Mouse (Mus musculus) small intestine, adult 2 months (tissue): Measurements from ENCODE around the gene Tex36. TPM values are rescaled to one million over a fixed set of nuclear protein-coding genes. Genes with fewer than 3 reads are reported as not detected.
A peak's percentile ranks its signal among the peaks of the same experiment; 100 is the strongest.

Experiments used
- H3K27ac ChIP-seq: fragments of 200-500 bp; 2 replicates; pipeline ENCODE4 v1.5.1; 2012; ENCODE audit warnings: low read depth, low read length, control low read depth, inconsistent platforms; ENCODE audit not compliant: insufficient read depth
- H3K27me3 ChIP-seq: fragments of 200-500 bp; 2 replicates; pipeline ENCODE4 v1.6.1; 2012; ENCODE audit warnings: mild to moderate bottlenecking, moderate library complexity, low read length, inconsistent platforms; ENCODE audit not compliant: control insufficient read depth, insufficient read depth
- H3K36me3 ChIP-seq: fragments of 200-500 bp; 2 replicates; pipeline ENCODE4 v1.6.1; 2012; ENCODE audit warnings: mild to moderate bottlenecking, low read length, control low read depth, inconsistent platforms; ENCODE audit not compliant: control insufficient read depth, insufficient read depth
- H3K4me1 ChIP-seq: fragments of 200-500 bp; 2 replicates; pipeline ENCODE4 v1.6.1; 2012; ENCODE audit warnings: low read length, inconsistent platforms, mixed read lengths; ENCODE audit not compliant: control insufficient read depth, insufficient read depth, insufficient read length
- H3K4me3 ChIP-seq: fragments of 200-500 bp; 2 replicates; pipeline ENCODE4 v1.5.1; 2012; ENCODE audit warnings: low read depth, mild to moderate bottlenecking, control low read depth, inconsistent platforms, low read length, moderate library complexity
- CTCF ChIP-seq: fragments of 200-500 bp; IDR thresholded peaks from 2 replicates; pipeline ENCODE4 v1.5.1; 2012; ENCODE audit warnings: low read depth, mild to moderate bottlenecking, control low read depth, inconsistent platforms, low read length, moderate library complexity, mixed read lengths; ENCODE audit not compliant: insufficient replicate concordance, insufficient read length; ENCODE audit errors: extremely low read depth
- POLR2A ChIP-seq: fragments of 200-500 bp; IDR thresholded peaks from 2 replicates; pipeline ENCODE4 v1.6.1; 2012; ENCODE audit warnings: low read depth, mild to moderate bottlenecking, control low read depth, inconsistent platforms, low read length, moderate library complexity
- WGBS: fragments of 180-500 bp; shearing (Covaris S2); methylation state at CpG from one replicate; pipeline ENCODE4 v1.1.7; 2018; 5-methylcytosine and 5-hydroxymethylcytosine counted together
- polyA plus RNA-seq: library from polyadenylated mRNA; depleted of rRNA; stranded (reverse); fragments of >200 nt; gene quantifications from 2 replicates; pipeline ENCODE4 v1.2.3, GENCODE M21; 2012

The Tex36 gene
- polyA plus RNA-seq, 1 experiment = not detected

- TF ChIP-seq POLR2A = no peak
- no peak for TF ChIP-seq CTCF
- WGBS = 77% methylated on average over 8 of the region's 8 CpGs
Measured at GRCm38 (mm10) chr7:133609585-133609984, 7.6 kb upstream of the Tex36 start.

GRCm38 (mm10) chr7:133608631-133609340 lies 6.8 kb upstream of the Tex36 start:
- Histone ChIP-seq H3K4me1 (peaks cover 18% of the 10 kb centered on the region; the same call in 1 of the 2 replicates), H3K27me3 (no peaks in the 10 kb centered on the region), H3K36me3 (no peaks in the 10 kb centered on the region), H3K27ac (no peak overlapping the region), H3K4me3 (no peak overlapping the region)
- 55% methylated on average over 13 of the region's 13 CpGs for WGBS
- no peak for TF ChIP-seq CTCF
- TF ChIP-seq POLR2A = no peak

More at GRCm38 (mm10) chr7:133609585-133609984, 7.6 kb upstream of the Tex36 start:
- Histone ChIP-seq H3K4me3 (no peak overlapping the region), H3K4me1 (peaks cover 16% of the 10 kb centered on the region; the same call in 1 of the 2 replicates), H3K36me3 (no peaks in the 10 kb centered on the region), H3K27me3 (no peaks in the 10 kb centered on the region), H3K27ac (no peak overlapping the region)

GRCm38 (mm10) chr7:133607883-133608575 lies 6.1 kb upstream of the Tex36 start:
- H3K36me3 ChIP-seq = no peaks in the 10 kb centered on the region
- WGBS = 29% methylated on average over 13 of the region's 13 CpGs
- no peak for TF ChIP-seq CTCF
- TF ChIP-seq POLR2A = no peak
- H3K27me3 ChIP-seq = no peaks in the 10 kb centered on the region
- no peak overlapping the region for H3K27ac ChIP-seq
- H3K4me1 ChIP-seq = peaks cover 23% of the 10 kb centered on the region; the same call in 1 of the 2 replicates
- H3K4me3 ChIP-seq = no peak overlapping the region

GRCm38 (mm10) chr7:133607331-133607730 lies 5.4 kb upstream of the Tex36 start:
- no peak overlapping the region for H3K27ac ChIP-seq
- no peak overlapping the region for H3K4me3 ChIP-seq
- WGBS = 23% methylated on average over 5 of the region's 5 CpGs
- no peaks in the 10 kb centered on the region for H3K27me3 ChIP-seq
- TF ChIP-seq CTCF (no peak), POLR2A (no peak)
- no peaks in the 10 kb centered on the region for H3K36me3 ChIP-seq
- peaks cover 23% of the 10 kb centered on the region; the same call in 1 of the 2 replicates for H3K4me1 ChIP-seq

- H3K27ac ChIP-seq = 0 out of 2 replicates have a peak overlapping the region, but pooled peaks have one; percentile 18
- H3K4me1 ChIP-seq = peaks cover 23% of the 10 kb centered on the region; the same call in 1 of the 2 replicates
- no peak for TF ChIP-seq POLR2A
- no peak for TF ChIP-seq CTCF
- H3K36me3 ChIP-seq = no peaks in the 10 kb centered on the region
- H3K4me3 ChIP-seq = no peak overlapping the region
- 25% methylated on average over 13 of the region's 13 CpGs for WGBS
- no peaks in the 10 kb centered on the region for H3K27me3 ChIP-seq
Measured at GRCm38 (mm10) chr7:133604427-133605081, 2.6 kb upstream of the Tex36 start.

- Histone ChIP-seq H3K36me3 (no peaks in the 10 kb centered on the region), H3K27ac (no peak overlapping the region), H3K4me1 (peaks cover 22% of the 10 kb centered on the region; the same call in 1 of the 2 replicates), H3K27me3 (no peaks in the 10 kb centered on the region), H3K4me3 (no peak overlapping the region)
- 78% methylated on average over 2 of the region's 2 CpGs for WGBS
- no peak for TF ChIP-seq POLR2A
- TF ChIP-seq CTCF = no peak
Measured at GRCm38 (mm10) chr7:133603156-133603555, 1.2 kb upstream of the Tex36 start.

- WGBS = 59% methylated on average over 1 of the region's 1 CpGs
- no peak overlapping the region for H3K27ac ChIP-seq
- no peaks in the 10 kb centered on the region for H3K36me3 ChIP-seq
- H3K27me3 ChIP-seq = no peaks in the 10 kb centered on the region
- peaks cover 12% of the 10 kb centered on the region; the same call in 1 of the 2 replicates for H3K4me1 ChIP-seq
- TF ChIP-seq POLR2A (no peak), CTCF (no peak)
- no peak overlapping the region for H3K4me3 ChIP-seq
Measured at GRCm38 (mm10) chr7:133600558-133600957, 1.4 kb downstream of the Tex36 start.
